Mouse (Mus musculus): Measurements from ENCODE around the gene Samhd1. TPM values are rescaled to one million over a fixed set of nuclear protein-coding genes. Genes with fewer than 3 reads are reported as not detected.

Gene Samhd1
- total and polyA plus RNA-seq, 3 experiments: 32.8 to 79.5 (median 67.9) TPM

DNA sequence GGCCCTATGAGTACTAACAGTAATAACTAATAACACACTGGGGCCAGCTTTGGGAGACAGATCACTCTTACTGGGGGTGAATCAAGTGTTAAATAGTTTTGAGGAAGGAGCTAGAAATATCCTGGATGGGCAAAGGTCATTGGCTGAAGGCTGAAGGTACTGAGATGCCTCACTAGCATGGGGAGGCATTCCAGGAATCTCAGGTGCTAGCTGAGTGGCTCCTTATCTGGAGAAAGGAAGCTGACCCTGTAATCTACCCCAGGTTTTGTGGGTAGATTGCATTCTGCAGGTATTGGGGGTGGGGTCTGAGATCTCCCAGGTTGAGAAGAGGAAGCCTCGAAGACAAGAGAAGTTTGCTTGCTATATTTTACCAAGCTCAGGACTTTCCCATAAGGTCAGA is 10.1 kb upstream of the Samhd1 start:
- H3K27me3 ChIP-seq (replicated peaks): no peaks in the 10 kb centered on the region
- H3K4me2 ChIP-seq (ENCODE audit: insufficient read depth, low read depth, poor library complexity, severe bottlenecking): no peak overlapping the region
- in situ Hi-C loops (cut with MboI; ENCODE audit: low pct_ligation_motif_present, low pct_unique_long_range_greater_than_20kb, low sequenced_read_pairs) (loop anchor here (25.0 kb wide), 1 partner anchor 417 kb away; the partner anchor contains the start of genes Blcap and Nnat), dilution Hi-C loops (cut with MboI; ENCODE audit: extremely low pct_ligation_motif_present, extremely low pct_unique_long_range_greater_than_20kb, low sequenced_read_pairs) (no loop called here)
- H3K36me3 ChIP-seq (replicated peaks in 1 of 2; ENCODE audit: control insufficient read depth in 1 of 2, insufficient read depth in 1 of 2, low read length in 1 of 2): peaks cover 28 to 53% of the 10 kb centered on the region in 2 experiments
- H3K4me3 ChIP-seq (replicated peaks in 1 of 3; ENCODE audit: low read depth in 2 of 3, low read length in 2 of 3, poor library complexity in 1 of 3): no peak overlapping the region
- no peak overlapping the region for H3K9ac ChIP-seq (ENCODE audit: insufficient read depth, low read depth)
- peaks cover 0 to 8% of the 10 kb centered on the region in 2 experiments; a peak in 1 of 4 replicates for H3K4me1 ChIP-seq (ENCODE audit: control insufficient read depth in 1 of 2, insufficient read depth in 2 of 2)
- no peaks in the 10 kb centered on the region for H3K9me3 ChIP-seq (replicated peaks; ENCODE audit: low read length)
- H3K79me2 ChIP-seq (replicated peaks; ENCODE audit: control insufficient read depth, extremely low read depth, insufficient read depth, poor library complexity, severe bottlenecking): no peaks in the 10 kb centered on the region
- no peak for DNase-seq (ENCODE audit: extremely low read depth)
- H3K27ac ChIP-seq (ENCODE audit: insufficient read depth, low read depth): no peak overlapping the region
- TF ChIP-seq MEF2A (IDR thresholded peaks at IDR 0.05; ENCODE audit: borderline replicate concordance, low read depth, low read length): no peak
- no peak for TF ChIP-seq USF2 (conservative IDR thresholded peaks at IDR 0.05; ENCODE audit: low read depth, low read length)

DNA sequence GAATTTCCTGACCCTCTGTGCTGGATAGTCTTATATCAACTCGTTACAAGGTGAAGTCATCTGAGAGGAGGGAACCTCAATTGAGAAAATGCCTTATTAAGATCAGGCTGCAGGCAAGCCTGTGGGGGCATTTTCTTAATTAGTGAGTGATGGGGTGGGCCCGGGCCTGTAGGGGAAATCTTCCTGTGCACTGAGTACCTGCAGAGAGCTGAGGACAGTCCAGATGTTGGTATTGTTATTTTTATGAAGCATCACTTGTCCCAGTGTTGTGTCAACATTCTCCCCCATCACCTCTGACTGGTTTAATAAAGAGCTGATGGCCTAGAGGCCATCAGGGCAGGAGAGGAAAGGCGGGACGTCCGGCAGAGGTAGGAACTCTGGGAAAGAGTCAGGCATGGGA is 9.1 kb upstream of the Samhd1 start:
- H3K36me3 ChIP-seq (replicated peaks in 1 of 2; ENCODE audit: control insufficient read depth in 1 of 2, insufficient read depth in 1 of 2, low read length in 1 of 2): peaks cover 19 to 43% of the 10 kb centered on the region in 2 experiments
- H3K4me2 ChIP-seq (ENCODE audit: insufficient read depth, low read depth, poor library complexity, severe bottlenecking): no peak overlapping the region
- dilution Hi-C loops (cut with MboI; ENCODE audit: extremely low pct_ligation_motif_present, extremely low pct_unique_long_range_greater_than_20kb, low sequenced_read_pairs): no loop called here
- H3K27me3 ChIP-seq (replicated peaks): no peaks in the 10 kb centered on the region
- H3K4me3 ChIP-seq (replicated peaks in 1 of 3; ENCODE audit: low read depth in 2 of 3, low read length in 2 of 3, poor library complexity in 1 of 3): no peak overlapping the region
- H3K79me2 ChIP-seq (replicated peaks; ENCODE audit: control insufficient read depth, extremely low read depth, insufficient read depth, poor library complexity, severe bottlenecking): no peaks in the 10 kb centered on the region
- DNase-seq (ENCODE audit: extremely low read depth): no peak
- no peak overlapping the region for H3K9ac ChIP-seq (ENCODE audit: insufficient read depth, low read depth)
- H3K4me1 ChIP-seq (ENCODE audit: control insufficient read depth in 1 of 2, insufficient read depth in 2 of 2): peaks cover 3 to 12% of the 10 kb centered on the region in 2 experiments; a peak in 3 of 4 replicates
- TF ChIP-seq ZKSCAN1 (IDR thresholded peaks at IDR 0.05; ENCODE audit: borderline replicate concordance, low read depth, low read length): no peak
- TF ChIP-seq HCFC1 (IDR thresholded peaks at IDR 0.05; ENCODE audit: low read depth, low read length): no peak
- no peak for TF ChIP-seq NELFE (IDR thresholded peaks at IDR 0.05; ENCODE audit: low read depth, low read length)
- TF ChIP-seq MYC (IDR thresholded peaks at IDR 0.05; ENCODE audit: low read depth, low read length): no peak
- TF ChIP-seq PAX5 (IDR thresholded peaks at IDR 0.05; ENCODE audit: low read length): no peak
- no peak for TF ChIP-seq POLR2AphosphoS2 (IDR thresholded peaks at IDR 0.05; ENCODE audit: low read depth, low read length)
- no peak for TF ChIP-seq MAFK (IDR thresholded peaks at IDR 0.05; ENCODE audit: insufficient replicate concordance, low read length)
- TF ChIP-seq MAZ (IDR thresholded peaks at IDR 0.05; ENCODE audit: low read depth, low read length): no peak
- TF ChIP-seq ZC3H11A (IDR thresholded peaks at IDR 0.05; ENCODE audit: low read depth, low read length): no peak
- no peak for TF ChIP-seq RAD21 (IDR thresholded peaks at IDR 0.05; ENCODE audit: low read depth, low read length)
- no peak for TF ChIP-seq SMC3 (IDR thresholded peaks at IDR 0.05; ENCODE audit: low read depth, low read length)
- TF ChIP-seq UBTF (IDR thresholded peaks at IDR 0.05; ENCODE audit: low read depth, low read length): no peak
- TF ChIP-seq CTCF (conservative IDR thresholded peaks at IDR 0.05 in 1 of 2, IDR thresholded peaks at IDR 0.05 in 1 of 2; ENCODE audit: low read depth in 2 of 2, low read length in 2 of 2): no peak
- TF ChIP-seq CHD2 (IDR thresholded peaks at IDR 0.05; ENCODE audit: low read length): no peak
- no peak for TF ChIP-seq ELF1 (IDR thresholded peaks at IDR 0.05; ENCODE audit: low read depth, low read length)
- TF ChIP-seq MEF2A (IDR thresholded peaks at IDR 0.05; ENCODE audit: borderline replicate concordance, low read depth, low read length): no peak
- TF ChIP-seq KAT2A (IDR thresholded peaks at IDR 0.05; ENCODE audit: insufficient replicate concordance, low read length): no peak
- TF ChIP-seq SIN3A (IDR thresholded peaks at IDR 0.05; ENCODE audit: low read length): no peak
- TF ChIP-seq TBP (conservative IDR thresholded peaks at IDR 0.05; ENCODE audit: low read depth, low read length): no peak
- in situ Hi-C loops (cut with MboI; ENCODE audit: low pct_ligation_motif_present, low pct_unique_long_range_greater_than_20kb, low sequenced_read_pairs): loop anchor here (25.0 kb wide), 1 partner anchor 418 kb away; the partner anchor contains the start of genes Blcap and Nnat
- H3K27ac ChIP-seq (ENCODE audit: insufficient read depth, low read depth): no peak overlapping the region
- peaks cover 8% of the 10 kb centered on the region for H3K9me3 ChIP-seq (replicated peaks; ENCODE audit: low read length)

Data from CH12.LX (cell line).